Mouse (Mus musculus) liver, postnatal 0 days (tissue): ENCODE measurements at regions not wholly inside any gene's neighbourhood (a gene's known extent, or its start where the extent isn't known, plus 50 kb on each side); places are given as distances from the start of the nearest gene placed in this dataset.

ENCODE experiments used
- ATAC-seq: fragments of 200-750 bp; cut with Nextera tagmentation; 2 replicates; pipeline ENCODE4 v1.8.0; 2017; ENCODE audit warnings: mild to moderate bottlenecking, moderate library complexity
- DNase-seq: peaks from one replicate; pipeline ENCODE4 v3.0.0-alpha.2; 2016
- H3K27ac ChIP-seq: fragments of 300-500 bp; sonication (generic); 2 replicates; pipeline ENCODE4 v1.5.1; 2014; ENCODE audit warnings: antibody characterized with exemption, moderate library complexity, mild to moderate bottlenecking, low read depth
- H3K27me3 ChIP-seq: fragments of 300-500 bp; sonication (generic); 2 replicates; pipeline ENCODE4 v1.6.1; 2014; ENCODE audit warnings: low read length, control low read depth, mixed read lengths; ENCODE audit not compliant: insufficient read depth
- H3K36me3 ChIP-seq: fragments of 300-500 bp; sonication (generic); replicated peaks from 2 replicates; pipeline ENCODE4 v1.6.1; 2014; ENCODE audit warnings: mild to moderate bottlenecking, control low read depth, low read length, moderate library complexity, mixed read lengths; ENCODE audit not compliant: insufficient read depth
- H3K4me1 ChIP-seq: fragments of 300-500 bp; sonication (generic); 2 replicates; pipeline ENCODE4 v1.6.1; 2014; ENCODE audit warnings: antibody characterized with exemption, mild to moderate bottlenecking, control low read depth; ENCODE audit not compliant: insufficient read depth
- H3K4me2 ChIP-seq: fragments of 300-500 bp; sonication (generic); 2 replicates; pipeline ENCODE4 v1.6.1; 2014; ENCODE audit warnings: low read depth, mild to moderate bottlenecking, low read length, moderate library complexity, mixed read lengths
- H3K4me3 ChIP-seq: fragments of 300-500 bp; sonication (generic); 2 replicates; pipeline ENCODE4 v1.5.1; 2014; ENCODE audit warnings: low read depth, low read length
- H3K9ac ChIP-seq: fragments of 300-500 bp; sonication (generic); replicated peaks from 2 replicates; pipeline ENCODE4 v1.6.1; 2014; ENCODE audit warnings: mild to moderate bottlenecking, moderate library complexity
- H3K9me3 ChIP-seq: fragments of 300-500 bp; sonication (generic); 2 replicates; pipeline ENCODE4 v1.6.1; 2016; ENCODE audit warnings: mild to moderate bottlenecking, control low read depth, low read length, mixed read lengths
- CTCF ChIP-seq: sonication (generic); IDR thresholded peaks from 2 replicates; pipeline ENCODE4 v1.5.1; 2016; ENCODE audit warnings: antibody characterized with exemption, low read depth
- EP300 ChIP-seq: IDR thresholded peaks from 2 replicates; pipeline ENCODE4 v1.6.1; 2016; ENCODE audit warnings: antibody characterized with exemption, low read depth, mild to moderate bottlenecking
- WGBS: fragments of 180-500 bp; shearing (Covaris S2); extraction: QIAGEN DNeasy Blood & Tissue Kit; methylation state at CpG from one replicate; pipeline ENCODE4 v1.1.7; 2014; ENCODE audit not compliant: insufficient replicate concordance; 5-methylcytosine and 5-hydroxymethylcytosine counted together

GRCm38 (mm10) chr9:89827564-89827963, 82.1 kb upstream of the Rasgrf1 start:
- no peaks in the 10 kb centered on the region for H3K27me3 ChIP-seq
- no peaks in the 10 kb centered on the region for H3K36me3 ChIP-seq
- no peaks in the 10 kb centered on the region for H3K9me3 ChIP-seq
- no peak overlapping the region for H3K9ac ChIP-seq
- TF ChIP-seq EP300 (no peak), CTCF (no peak)
- no peaks in the 10 kb centered on the region for H3K4me1 ChIP-seq
- H3K4me3 ChIP-seq: no peak overlapping the region
- H3K4me2 ChIP-seq: no peak overlapping the region; the same call in 1 of the 2 replicates
- no peak for DNase-seq
- H3K27ac ChIP-seq: no peak overlapping the region
- 47% methylated on average over 5 of the region's 5 CpGs for WGBS
- ATAC-seq: no peak

- TF ChIP-seq EP300 (no peak), CTCF (peak; percentile 91)
- ATAC-seq (peak; percentile 89), DNase-seq (peak; percentile 86)
- WGBS: 31% methylated on average over 24 of the region's 24 CpGs
- H3K4me1 ChIP-seq: no peaks in the 10 kb centered on the region
- no peaks in the 10 kb centered on the region for H3K27me3 ChIP-seq
- no peak overlapping the region for H3K4me3 ChIP-seq
- no peaks in the 10 kb centered on the region for H3K36me3 ChIP-seq
- H3K4me2 ChIP-seq: peak overlapping the region; percentile 47
- H3K9me3 ChIP-seq: no peaks in the 10 kb centered on the region
- no peak overlapping the region for H3K9ac ChIP-seq
- H3K27ac ChIP-seq: no peak overlapping the region
These were observed 82.8 kb upstream of the Rasgrf1 start for GRCm38 (mm10) chr9:89826712-89827548.

GRCm38 (mm10) chr9:89821853-89822243, 83.6 kb upstream of the Ankrd34c start:
- no peak for TF ChIP-seq EP300
- TF ChIP-seq CTCF: no peak
- DNase-seq: no peak
- Histone ChIP-seq H3K4me2 (no peak overlapping the region), H3K9ac (no peak overlapping the region), H3K4me1 (no peaks in the 10 kb centered on the region), H3K36me3 (no peaks in the 10 kb centered on the region), H3K9me3 (no peaks in the 10 kb centered on the region), H3K27me3 (no peaks in the 10 kb centered on the region), H3K4me3 (no peak overlapping the region), H3K27ac (no peak overlapping the region)
- ATAC-seq: no peak
- WGBS: 67% methylated on average over 4 of the region's 4 CpGs

- TF ChIP-seq EP300 (no peak), CTCF (no peak)
- Histone ChIP-seq H3K4me1 (no peaks in the 10 kb centered on the region), H3K9ac (no peak overlapping the region), H3K9me3 (no peaks in the 10 kb centered on the region), H3K4me3 (no peak overlapping the region), H3K4me2 (no peak overlapping the region), H3K27me3 (no peaks in the 10 kb centered on the region), H3K27ac (no peak overlapping the region), H3K36me3 (no peaks in the 10 kb centered on the region)
- 60% methylated on average over 20 of the region's 20 CpGs for WGBS
- no peak for ATAC-seq
- DNase-seq: no peak
These were observed 83.0 kb upstream of the Ankrd34c start for GRCm38 (mm10) chr9:89821109-89821852.

GRCm38 (mm10) chr9:89813616-89814318, 75.5 kb upstream of the Ankrd34c start:
- TF ChIP-seq EP300: no peak
- no peak for TF ChIP-seq CTCF
- no peak overlapping the region for H3K4me2 ChIP-seq
- H3K27ac ChIP-seq: no peak overlapping the region
- H3K36me3 ChIP-seq: no peaks in the 10 kb centered on the region
- no peaks in the 10 kb centered on the region for H3K4me1 ChIP-seq
- H3K9ac ChIP-seq: no peak overlapping the region
- ATAC-seq (no peak), DNase-seq (no peak)
- WGBS: 60% methylated on average over 8 of the region's 8 CpGs
- no peaks in the 10 kb centered on the region for H3K27me3 ChIP-seq
- H3K9me3 ChIP-seq: no peaks in the 10 kb centered on the region
- H3K4me3 ChIP-seq: no peak overlapping the region

- ATAC-seq: no peak
- TF ChIP-seq CTCF (no peak), EP300 (no peak)
- 45% methylated on average over 6 of the region's 6 CpGs for WGBS
These were observed 69.1 kb upstream of the Ankrd34c start for GRCm38 (mm10) chr9:89807381-89807780.

More at GRCm38 (mm10) chr9:89807381-89807780, 69.1 kb upstream of the Ankrd34c start:
- no peak overlapping the region for H3K9ac ChIP-seq
- H3K36me3 ChIP-seq: no peaks in the 10 kb centered on the region
- DNase-seq: no peak
- no peaks in the 10 kb centered on the region for H3K27me3 ChIP-seq
- no peak overlapping the region for H3K4me2 ChIP-seq
- no peaks in the 10 kb centered on the region for H3K4me1 ChIP-seq
- H3K4me3 ChIP-seq: no peak overlapping the region
- no peak overlapping the region for H3K27ac ChIP-seq
- H3K9me3 ChIP-seq: no peaks in the 10 kb centered on the region
